Mouse (Mus musculus): ENCODE measurements at regions not wholly inside any gene's neighbourhood (a gene's known extent, or its start where the extent isn't known, plus 50 kb on each side); places are given as distances from the start of the nearest gene placed in this dataset.

GRCm38 (mm10) chr4:142677426-142677825, 438.2 kb upstream of the Kazn start:
- no peaks in the 10 kb centered on the region for H3K4me1 ChIP-seq (ENCODE audit: control insufficient read depth, insufficient read depth, low read length)
- H3K36me3 ChIP-seq (ENCODE audit: control insufficient read depth, insufficient read depth, low read length), result no peaks in the 10 kb centered on the region
- H3K27ac ChIP-seq (ENCODE audit: low read length), result no peak overlapping the region
- H3K27me3 ChIP-seq (ENCODE audit: control insufficient read depth, insufficient read depth, low read length), result no peaks in the 10 kb centered on the region
- 77% methylated on average over 4 of the region's 4 CpGs for WGBS
- no peak overlapping the region for H3K9ac ChIP-seq (ENCODE audit: low read length)
- no peaks in the 10 kb centered on the region for H3K9me3 ChIP-seq (replicated peaks; ENCODE audit: control insufficient read depth, low read length)
- H3K4me3 ChIP-seq (replicated peaks; ENCODE audit: low read length), result no peak overlapping the region
- no peak for ATAC-seq (ENCODE audit: insufficient read depth, low FRiP score)
- no peak overlapping the region for H3K4me2 ChIP-seq (ENCODE audit: low read depth, low read length)

GRCm38 (mm10) chr4:142674641-142675465, 435.7 kb upstream of the Kazn start:
- no peak overlapping the region for H3K9ac ChIP-seq (ENCODE audit: low read length)
- H3K4me3 ChIP-seq (replicated peaks; ENCODE audit: low read length), result no peak overlapping the region
- 58% methylated on average over 22 of the region's 22 CpGs for WGBS
- no peak overlapping the region for H3K27ac ChIP-seq (ENCODE audit: low read length)
- H3K36me3 ChIP-seq (ENCODE audit: control insufficient read depth, insufficient read depth, low read length), result no peaks in the 10 kb centered on the region
- H3K4me1 ChIP-seq (ENCODE audit: control insufficient read depth, insufficient read depth, low read length), result no peaks in the 10 kb centered on the region
- H3K9me3 ChIP-seq (replicated peaks; ENCODE audit: control insufficient read depth, low read length), result no peaks in the 10 kb centered on the region
- no peak for ATAC-seq (ENCODE audit: insufficient read depth, low FRiP score)
- no peaks in the 10 kb centered on the region for H3K27me3 ChIP-seq (ENCODE audit: control insufficient read depth, insufficient read depth, low read length)
- H3K4me2 ChIP-seq (ENCODE audit: low read depth, low read length), result no peak overlapping the region

GRCm38 (mm10) chr4:142671872-142672458, 432.8 kb upstream of the Kazn start:
- 64% methylated on average over 8 of the region's 8 CpGs for WGBS
- Histone ChIP-seq H3K9me3 (replicated peaks; ENCODE audit: control insufficient read depth, low read length) (no peaks in the 10 kb centered on the region), H3K4me3 (replicated peaks; ENCODE audit: low read length) (no peak overlapping the region), H3K36me3 (ENCODE audit: control insufficient read depth, insufficient read depth, low read length) (no peaks in the 10 kb centered on the region), H3K27me3 (ENCODE audit: control insufficient read depth, insufficient read depth, low read length) (no peaks in the 10 kb centered on the region), H3K4me2 (ENCODE audit: low read depth, low read length) (no peak overlapping the region), H3K9ac (ENCODE audit: low read length) (no peak overlapping the region), H3K27ac (ENCODE audit: low read length) (no peak overlapping the region), H3K4me1 (ENCODE audit: control insufficient read depth, insufficient read depth, low read length) (no peaks in the 10 kb centered on the region)
- ATAC-seq (ENCODE audit: insufficient read depth, low FRiP score), result no peak

GRCm38 (mm10) chr4:142664781-142665180, 425.6 kb upstream of the Kazn start:
- Histone ChIP-seq H3K4me3 (replicated peaks; ENCODE audit: low read length) (no peak overlapping the region), H3K9ac (ENCODE audit: low read length) (no peak overlapping the region), H3K27me3 (ENCODE audit: control insufficient read depth, insufficient read depth, low read length) (no peaks in the 10 kb centered on the region), H3K27ac (ENCODE audit: low read length) (no peak overlapping the region), H3K36me3 (ENCODE audit: control insufficient read depth, insufficient read depth, low read length) (no peaks in the 10 kb centered on the region), H3K4me1 (ENCODE audit: control insufficient read depth, insufficient read depth, low read length) (no peaks in the 10 kb centered on the region), H3K4me2 (ENCODE audit: low read depth, low read length) (no peak overlapping the region), H3K9me3 (replicated peaks; ENCODE audit: control insufficient read depth, low read length) (no peaks in the 10 kb centered on the region)
- no peak for ATAC-seq (ENCODE audit: insufficient read depth, low FRiP score)
- 48% methylated on average over 4 of the region's 4 CpGs for WGBS

- H3K4me1 ChIP-seq (ENCODE audit: control insufficient read depth, insufficient read depth, low read length), result no peaks in the 10 kb centered on the region
- 80% methylated on average over 6 of the region's 6 CpGs for WGBS
- H3K9me3 ChIP-seq (replicated peaks; ENCODE audit: control insufficient read depth, low read length), result no peaks in the 10 kb centered on the region
- no peak overlapping the region for H3K4me2 ChIP-seq (ENCODE audit: low read depth, low read length)
- no peak overlapping the region for H3K9ac ChIP-seq (ENCODE audit: low read length)
- no peak overlapping the region for H3K27ac ChIP-seq (ENCODE audit: low read length)
- H3K27me3 ChIP-seq (ENCODE audit: control insufficient read depth, insufficient read depth, low read length), result no peaks in the 10 kb centered on the region
- H3K36me3 ChIP-seq (ENCODE audit: control insufficient read depth, insufficient read depth, low read length), result no peaks in the 10 kb centered on the region
- no peak for ATAC-seq (ENCODE audit: insufficient read depth, low FRiP score)
- no peak overlapping the region for H3K4me3 ChIP-seq (replicated peaks; ENCODE audit: low read length)
Measured at GRCm38 (mm10) chr4:142658156-142658555, 419.0 kb upstream of the Kazn start.

GRCm38 (mm10) chr4:142641069-142641468, 401.9 kb upstream of the Kazn start:
- 92% methylated on average over 10 of the region's 10 CpGs for WGBS
- Histone ChIP-seq H3K27ac (ENCODE audit: low read length) (no peak overlapping the region), H3K4me1 (ENCODE audit: control insufficient read depth, insufficient read depth, low read length) (no peaks in the 10 kb centered on the region), H3K4me2 (ENCODE audit: low read depth, low read length) (no peak overlapping the region), H3K9me3 (replicated peaks; ENCODE audit: control insufficient read depth, low read length) (no peaks in the 10 kb centered on the region), H3K4me3 (replicated peaks; ENCODE audit: low read length) (no peak overlapping the region), H3K36me3 (ENCODE audit: control insufficient read depth, insufficient read depth, low read length) (no peaks in the 10 kb centered on the region), H3K27me3 (ENCODE audit: control insufficient read depth, insufficient read depth, low read length) (no peaks in the 10 kb centered on the region), H3K9ac (ENCODE audit: low read length) (no peak overlapping the region)
- ATAC-seq (ENCODE audit: insufficient read depth, low FRiP score), result peak; percentile 57; the same call in 1 of the 2 replicates

GRCm38 (mm10) chr4:142639340-142639733, 400.1 kb upstream of the Kazn start:
- no peak for ATAC-seq (ENCODE audit: insufficient read depth, low FRiP score)
- no peaks in the 10 kb centered on the region for H3K36me3 ChIP-seq (ENCODE audit: control insufficient read depth, insufficient read depth, low read length)
- 76% methylated on average over 9 of the region's 9 CpGs for WGBS
- no peaks in the 10 kb centered on the region for H3K27me3 ChIP-seq (ENCODE audit: control insufficient read depth, insufficient read depth, low read length)
- 0 out of 2 replicates have a peak overlapping the region, but pooled peaks have one; percentile 18 for H3K9ac ChIP-seq (ENCODE audit: low read length)
- peaks cover 5% of the 10 kb centered on the region; the same call in 1 of the 2 replicates for H3K4me1 ChIP-seq (ENCODE audit: control insufficient read depth, insufficient read depth, low read length)
- peak overlapping the region; percentile 12; the same call in 1 of the 2 replicates for H3K27ac ChIP-seq (ENCODE audit: low read length)
- H3K4me2 ChIP-seq (ENCODE audit: low read depth, low read length), result no peak overlapping the region
- no peak overlapping the region for H3K4me3 ChIP-seq (replicated peaks; ENCODE audit: low read length)
- no peaks in the 10 kb centered on the region for H3K9me3 ChIP-seq (replicated peaks; ENCODE audit: control insufficient read depth, low read length)

- Histone ChIP-seq H3K9me3 (replicated peaks; ENCODE audit: control insufficient read depth, low read length) (no peaks in the 10 kb centered on the region), H3K36me3 (ENCODE audit: control insufficient read depth, insufficient read depth, low read length) (no peaks in the 10 kb centered on the region), H3K4me2 (ENCODE audit: low read depth, low read length) (no peak overlapping the region), H3K27ac (ENCODE audit: low read length) (peak overlapping the region; percentile 36), H3K9ac (ENCODE audit: low read length) (0 out of 2 replicates have a peak overlapping the region, but pooled peaks have one; percentile 18), H3K27me3 (ENCODE audit: control insufficient read depth, insufficient read depth, low read length) (no peaks in the 10 kb centered on the region), H3K4me1 (ENCODE audit: control insufficient read depth, insufficient read depth, low read length) (peaks cover 8% of the 10 kb centered on the region; the same call in 1 of the 2 replicates), H3K4me3 (replicated peaks; ENCODE audit: low read length) (no peak overlapping the region)
- 46% methylated on average over 13 of the region's 13 CpGs for WGBS
- ATAC-seq (ENCODE audit: insufficient read depth, low FRiP score), result no peak; the same call in 1 of the 2 replicates
Measured at GRCm38 (mm10) chr4:142638733-142639339, 399.6 kb upstream of the Kazn start.

- 73% methylated on average over 4 of the region's 4 CpGs for WGBS
- no peaks in the 10 kb centered on the region for H3K9me3 ChIP-seq (replicated peaks; ENCODE audit: control insufficient read depth, low read length)
- no peak overlapping the region for H3K9ac ChIP-seq (ENCODE audit: low read length)
- H3K27ac ChIP-seq (ENCODE audit: low read length), result no peak overlapping the region; the same call in 1 of the 2 replicates
- H3K27me3 ChIP-seq (ENCODE audit: control insufficient read depth, insufficient read depth, low read length), result no peaks in the 10 kb centered on the region
- H3K36me3 ChIP-seq (ENCODE audit: control insufficient read depth, insufficient read depth, low read length), result no peaks in the 10 kb centered on the region
- no peak overlapping the region for H3K4me2 ChIP-seq (ENCODE audit: low read depth, low read length)
- H3K4me1 ChIP-seq (ENCODE audit: control insufficient read depth, insufficient read depth, low read length), result peaks cover 10% of the 10 kb centered on the region; the same call in 1 of the 2 replicates
- no peak overlapping the region for H3K4me3 ChIP-seq (replicated peaks; ENCODE audit: low read length)
- ATAC-seq (ENCODE audit: insufficient read depth, low FRiP score), result no peak
Measured at GRCm38 (mm10) chr4:142638057-142638456, 398.9 kb upstream of the Kazn start.

Measured in stomach, embryonic 16.5 days (tissue).